Mouse (Mus musculus) frontal cortex, postnatal 36 days (tissue): ENCODE measurements around the gene Dennd6b.
A peak's percentile ranks its signal among the peaks of the same experiment; 100 is the strongest.

Experiments used
- DNase-seq, 2 experiments: peaks; one replicate each; pipeline ENCODE4 v3.0.0; 2022; ENCODE audit warnings: low spot score in 2 of 2

The Dennd6b gene

GRCm38 (mm10) chr15:89158516-89158915 lies 37.8 kb downstream of the Dennd6b start:
- no peak for DNase-seq

GRCm38 (mm10) chr15:89157954-89158353 lies 38.3 kb downstream of the Dennd6b start:
- no peak for DNase-seq

GRCm38 (mm10) chr15:89152312-89152711 lies 44.0 kb downstream of the Dennd6b start:
- no peak for DNase-seq

GRCm38 (mm10) chr15:89150041-89150390 lies 46.3 kb downstream of the Dennd6b start:
- no peak for DNase-seq

- peak in 1 of 2 experiments; percentile 54 for DNase-seq
Observed at GRCm38 (mm10) chr15:89149271-89150040, 46.8 kb downstream of the Dennd6b start, which contains the start of gene Mapk11. Gene Mapk11, minus strand, starts transcription at chr15:89149628.

GRCm38 (mm10) chr15:89148496-89149270 lies 47.6 kb downstream of the Dennd6b start:
- DNase-seq = no peak

GRCm38 (mm10) chr15:89147895-89148294 lies 48.4 kb downstream of the Dennd6b start:
- DNase-seq = no peak

- DNase-seq = no peak
Observed at GRCm38 (mm10) chr15:89147456-89147855, 48.8 kb downstream of the Dennd6b start.

- DNase-seq = peak in 1 of 2 experiments; percentile 66
Observed at GRCm38 (mm10) chr15:89147024-89147423, 49.3 kb downstream of the Dennd6b start.

GRCm38 (mm10) chr15:89146537-89146936 lies 49.8 kb downstream of the Dennd6b start:
- peak; percentile 75 for DNase-seq

GRCm38 (mm10) chr15:89145813-89146350 lies 50.4 kb downstream of the Dennd6b start:
- no peak for DNase-seq

GRCm38 (mm10) chr15:89144965-89145364 lies 51.3 kb downstream of the Dennd6b start:
- DNase-seq = no peak

GRCm38 (mm10) chr15:89143134-89143533 lies 53.2 kb downstream of the Dennd6b start:
- no peak for DNase-seq

GRCm38 (mm10) chr15:89141905-89142304 lies 54.4 kb downstream of the Dennd6b start:
- no peak for DNase-seq

- DNase-seq = no peak
Observed at GRCm38 (mm10) chr15:89141443-89141842, 54.9 kb downstream of the Dennd6b start.

GRCm38 (mm10) chr15:89140659-89141252 lies 55.5 kb downstream of the Dennd6b start, which contains the start of gene Mapk12:
Gene Mapk12, minus strand, starts transcription at chr15:89140703.
- peak in 1 of 2 experiments; percentile 51 for DNase-seq

- peak; percentile 78 to 86 for DNase-seq
Observed at GRCm38 (mm10) chr15:89140048-89140658, 56.1 kb downstream of the Dennd6b start.

GRCm38 (mm10) chr15:89138531-89138930 lies 57.8 kb downstream of the Dennd6b start:
- no peak for DNase-seq

GRCm38 (mm10) chr15:89138046-89138405 lies 58.3 kb downstream of the Dennd6b start:
- no peak for DNase-seq

- no peak for DNase-seq
Observed at GRCm38 (mm10) chr15:89137378-89138045, 58.8 kb downstream of the Dennd6b start.
